In the genomic region with DNA sequence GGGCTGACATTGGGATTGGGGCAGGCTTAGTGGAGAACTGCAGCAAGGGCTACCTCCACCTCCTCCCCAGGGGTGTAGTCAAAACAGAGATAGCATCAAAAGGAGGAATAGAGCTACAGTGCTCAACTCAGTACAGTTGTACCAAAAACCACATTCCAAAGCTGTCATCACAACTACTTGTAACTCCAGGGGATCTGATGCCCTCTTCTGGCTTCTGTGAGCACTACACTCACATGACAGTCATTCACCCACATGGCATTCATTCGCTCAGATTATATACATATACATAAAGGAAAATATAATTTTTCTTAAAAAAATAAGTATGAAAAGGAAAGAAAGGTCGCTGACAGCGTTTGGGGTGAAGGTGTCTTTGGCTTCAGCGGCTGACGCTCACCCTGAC, we compare ENCODE assay signal across 9 mouse cellular contexts. TPM values are rescaled to one million over a fixed set of nuclear protein-coding genes. Genes with fewer than 3 reads are reported as not detected.
DNase-seq lines count a peak whose midpoint lies in the region; ATAC-seq lines count a peak whose summit lies in the region.
"Had no signal": no experiment of that assay in that cellular context is flagged by ENCODE, and none has a peak within 500 bp of the region (broad histone marks: within the 10 kb centered on the region; RNA-seq: fewer than 3 reads in every experiment).

No protein-coding gene starts in this region.

- no peak overlapping the region for H3K4me3 ChIP-seq in heart, embryonic 11.5 days (ENCODE audit: low read depth, low read length)
- no peak overlapping the region for H3K4me3 ChIP-seq in heart, embryonic 12.5 days

- 0 out of 2 replicates have a peak, but pooled peaks have one; percentile 23 for ATAC-seq in heart, embryonic 11.5 days (replicated peaks; ENCODE audit: insufficient number of reproducible peaks, low FRiP score, low TSS enrichment)
- no peak for ATAC-seq in heart, embryonic 12.5 days (ENCODE audit: insufficient number of reproducible peaks, low FRiP score)
- peak; percentile 79 for ATAC-seq in erythroid progenitor cell, adult 5-6 weeks (replicated peaks; ENCODE audit: low FRiP score, poor library complexity, severe bottlenecking)

- no peaks in the 10 kb centered on the region for H3K36me3 ChIP-seq in heart, embryonic 11.5 days (ENCODE audit: control insufficient read depth, insufficient read depth, low read length)
- no peaks in the 10 kb centered on the region for H3K36me3 ChIP-seq in heart, embryonic 12.5 days

- WGBS in heart, embryonic 11.5 days (ENCODE audit: insufficient replicate concordance), result 53% methylated on average over 5 of the region's 5 CpGs
- WGBS in heart, embryonic 12.5 days, result 44% methylated on average over 5 of the region's 5 CpGs

- H3K27ac ChIP-seq in heart, embryonic 11.5 days (ENCODE audit: low read depth, low read length), result no peak overlapping the region
- H3K27ac ChIP-seq in heart, embryonic 12.5 days (ENCODE audit: poor library complexity, severe bottlenecking), result no peak overlapping the region

- peaks cover 18% of the 10 kb centered on the region for H3K4me1 ChIP-seq in heart, embryonic 11.5 days (ENCODE audit: control insufficient read depth, insufficient read depth, low read length)
- peaks cover 37% of the 10 kb centered on the region for H3K4me1 ChIP-seq in heart, embryonic 12.5 days (replicated peaks)

- 0 out of 2 replicates have a peak, but pooled peaks cover 2% of the 10 kb centered on the region for H3K9me3 ChIP-seq in heart, embryonic 11.5 days (replicated peaks; ENCODE audit: control insufficient read depth, low read length)
- H3K9me3 ChIP-seq in heart, embryonic 12.5 days (replicated peaks), result no peaks in the 10 kb centered on the region

- no peak overlapping the region for H3K4me2 ChIP-seq in heart, embryonic 11.5 days
- H3K4me2 ChIP-seq in heart, embryonic 12.5 days, result no peak overlapping the region

- H3K27me3 ChIP-seq in heart, embryonic 11.5 days (ENCODE audit: control insufficient read depth, insufficient read depth, low read length), result no peaks in the 10 kb centered on the region
- H3K27me3 ChIP-seq in heart, embryonic 12.5 days (replicated peaks), result no peaks in the 10 kb centered on the region

- H3K9ac ChIP-seq in heart, embryonic 11.5 days (ENCODE audit: low read depth, low read length), result no peak overlapping the region
- H3K9ac ChIP-seq in heart, embryonic 12.5 days, result no peak overlapping the region

- DNase-seq in 416B (ENCODE audit: low read depth) (peak; percentile 60), adipocyte (ENCODE audit: low spot score) (peak; percentile 14)
- peak; percentile 55 for DNase-seq in kidney, postnatal 10 days
- DNase-seq in naive thymus-derived CD4-positive, alpha-beta T cell, adult 2 months (ENCODE audit: low read depth), result peak; percentile 27
- no peak for DNase-seq in urinary bladder, adult 18-20 months (ENCODE audit: low spot score in 2 of 2)

RNA-seq across cellular contexts. Expression of gene Rimkla, which starts 32.1 kb away (rescaled TPM):
- 5.3 and 6.1 TPM in 2 replicates for polyA plus RNA-seq in heart, embryonic 11.5 days (2014; fragmentation: Nextera tagmentation; extraction: Ambion mirVana)
- polyA plus RNA-seq in heart, embryonic 12.5 days (2016; fragmentation: Nextera tagmentation; extraction: Ambion mirVana), result 6.1 and 6.5 TPM in 2 replicates
- not detected in 2 replicates for total RNA-seq in erythroid progenitor cell, adult 5-6 weeks (2015; ENCODE audit: low replicate concordance)
- total RNA-seq in erythroid progenitor cell, adult 5-6 weeks (2017; ENCODE audit: low replicate concordance), result not detected in 2 replicates

RNA-seq across cellular contexts. Expression of gene Zmynd12, which starts 37.7 kb away (rescaled TPM):
- not detected in 2 replicates for polyA plus RNA-seq in heart, embryonic 11.5 days (2014; fragmentation: Nextera tagmentation; extraction: Ambion mirVana)
- 0.23 TPM in 1 of 2 replicates, not detected in the other for polyA plus RNA-seq in heart, embryonic 12.5 days (2016; fragmentation: Nextera tagmentation; extraction: Ambion mirVana)
- 3.4 TPM in 1 of 2 replicates, not detected in the other for total RNA-seq in erythroid progenitor cell, adult 5-6 weeks (2015; ENCODE audit: low replicate concordance)
- not detected in 2 replicates for total RNA-seq in erythroid progenitor cell, adult 5-6 weeks (2017; ENCODE audit: low replicate concordance)
- polyA plus RNA-seq: stomach, embryonic 14.5 days had no signal

RNA-seq across cellular contexts. Expression of gene Ppcs, which starts 38.1 kb away (rescaled TPM):
- 26.6 and 27.1 TPM in 2 replicates for polyA plus RNA-seq in heart, embryonic 11.5 days (2014; fragmentation: Nextera tagmentation; extraction: Ambion mirVana)
- 26.3 and 27.6 TPM in 2 replicates for polyA plus RNA-seq in heart, embryonic 12.5 days (2016; fragmentation: Nextera tagmentation; extraction: Ambion mirVana)
- total RNA-seq in erythroid progenitor cell, adult 5-6 weeks (2015; ENCODE audit: low replicate concordance), result 10.9 and 23.4 TPM in 2 replicates
- total RNA-seq in erythroid progenitor cell, adult 5-6 weeks (2017; ENCODE audit: low replicate concordance), result 5.3 and 17.2 TPM in 2 replicates

RNA-seq across cellular contexts. Expression of gene Ccdc30, which starts 45.0 kb away (rescaled TPM):
- 3.9 and 4.0 TPM in 2 replicates for polyA plus RNA-seq in heart, embryonic 11.5 days (2014; fragmentation: Nextera tagmentation; extraction: Ambion mirVana)
- polyA plus RNA-seq in heart, embryonic 12.5 days (2016; fragmentation: Nextera tagmentation; extraction: Ambion mirVana), result 3.3 and 4.1 TPM in 2 replicates
- not detected in 2 replicates for total RNA-seq in erythroid progenitor cell, adult 5-6 weeks (2015; ENCODE audit: low replicate concordance)
- not detected in 2 replicates for total RNA-seq in erythroid progenitor cell, adult 5-6 weeks (2017; ENCODE audit: low replicate concordance)

Comparison
In these comparisons a context has a peak if more than half of its experiments do, and no peak if none do; other contexts are left out.
1. DNase-seq: peak in 416B (single experiment), adipocyte (single experiment), kidney, postnatal 10 days (single experiment) and naive thymus-derived CD4-positive, alpha-beta T cell, adult 2 months (single experiment); none in urinary bladder, adult 18-20 months (0 of 2).